Mouse (Mus musculus) spleen, embryonic (tissue): ENCODE measurements around the gene Kazn.

Source experiments
- CTCF ChIA-PET: fragments of 350-600 bp; sonication (Branson Sonifier 250); formaldehyde crosslinking; loops from one replicate; lab custom pipeline; 2022; lab: Charles Lee

Gene Kazn

DNA sequence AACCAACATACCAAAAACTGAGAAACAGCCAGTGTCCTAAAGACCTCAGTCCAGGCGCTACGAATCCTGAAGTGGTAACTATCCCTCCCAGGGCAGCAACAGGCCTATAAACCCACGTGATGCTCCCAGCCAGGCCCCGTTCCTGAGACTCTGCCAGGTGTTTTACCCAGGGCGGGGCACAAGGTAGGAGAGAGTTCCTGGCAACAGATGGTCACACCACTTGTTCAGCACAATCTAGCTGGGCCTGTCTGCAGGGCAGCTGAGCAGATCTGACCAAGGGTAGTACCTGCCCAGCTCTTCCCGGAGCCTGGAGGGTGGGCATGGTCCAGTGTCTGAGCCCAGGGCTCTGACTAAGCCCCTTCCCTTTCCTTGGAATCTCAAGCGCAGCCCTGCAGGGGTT, 45.4 kb downstream of the Kazn start:
- CTCF ChIA-PET = no interaction called here

GRCm38 (mm10) chr4:142193151-142193578, 46.0 kb downstream of the Kazn start:
- CTCF ChIA-PET = no interaction called here

GRCm38 (mm10) chr4:142189960-142190359, 49.2 kb downstream of the Kazn start:
- CTCF ChIA-PET = no interaction called here

DNA sequence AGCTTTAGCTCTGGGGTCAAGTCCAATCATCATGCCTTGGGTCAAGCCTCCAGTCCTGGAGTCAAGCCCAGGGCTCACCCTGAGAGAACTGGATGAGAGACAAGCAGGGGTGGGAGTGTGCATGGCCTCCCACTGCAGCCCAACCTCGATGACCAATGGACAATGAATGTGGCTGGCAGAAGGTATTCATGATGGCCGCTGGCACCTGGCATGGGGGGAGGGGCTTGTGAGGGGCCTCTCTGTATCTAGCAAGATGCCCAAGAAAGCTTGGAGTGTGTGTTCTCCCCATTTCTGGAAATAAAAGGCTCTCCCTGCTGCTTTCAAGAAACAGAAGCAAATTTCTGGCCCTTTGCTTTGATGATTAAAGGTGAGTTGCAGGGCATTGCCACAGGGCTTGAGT, 50.7 kb downstream of the Kazn start:
- CTCF ChIA-PET = no interaction called here

DNA sequence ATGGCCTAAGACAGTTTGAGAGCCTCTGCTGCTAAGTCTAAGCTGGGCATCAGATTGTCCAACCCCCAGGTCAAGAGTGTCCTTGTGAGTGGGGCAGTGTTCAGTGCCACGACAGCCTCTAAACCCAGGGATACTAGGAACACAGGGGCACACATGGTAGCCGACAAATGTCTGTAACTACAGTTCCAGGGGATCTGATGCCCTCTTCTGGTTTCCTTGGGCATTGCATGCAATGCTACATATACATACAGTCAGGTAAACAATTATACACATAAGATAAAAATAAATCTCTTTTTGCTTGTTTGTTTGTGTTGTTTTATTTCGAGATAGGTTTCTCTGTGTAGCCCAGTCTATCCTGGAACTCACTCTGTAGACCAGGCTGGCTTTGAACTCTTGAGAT, 53.0 kb downstream of the Kazn start:
- CTCF ChIA-PET = no interaction called here

GRCm38 (mm10) chr4:142185533-142185900, 53.7 kb downstream of the Kazn start:
- CTCF ChIA-PET = no interaction called here

DNA sequence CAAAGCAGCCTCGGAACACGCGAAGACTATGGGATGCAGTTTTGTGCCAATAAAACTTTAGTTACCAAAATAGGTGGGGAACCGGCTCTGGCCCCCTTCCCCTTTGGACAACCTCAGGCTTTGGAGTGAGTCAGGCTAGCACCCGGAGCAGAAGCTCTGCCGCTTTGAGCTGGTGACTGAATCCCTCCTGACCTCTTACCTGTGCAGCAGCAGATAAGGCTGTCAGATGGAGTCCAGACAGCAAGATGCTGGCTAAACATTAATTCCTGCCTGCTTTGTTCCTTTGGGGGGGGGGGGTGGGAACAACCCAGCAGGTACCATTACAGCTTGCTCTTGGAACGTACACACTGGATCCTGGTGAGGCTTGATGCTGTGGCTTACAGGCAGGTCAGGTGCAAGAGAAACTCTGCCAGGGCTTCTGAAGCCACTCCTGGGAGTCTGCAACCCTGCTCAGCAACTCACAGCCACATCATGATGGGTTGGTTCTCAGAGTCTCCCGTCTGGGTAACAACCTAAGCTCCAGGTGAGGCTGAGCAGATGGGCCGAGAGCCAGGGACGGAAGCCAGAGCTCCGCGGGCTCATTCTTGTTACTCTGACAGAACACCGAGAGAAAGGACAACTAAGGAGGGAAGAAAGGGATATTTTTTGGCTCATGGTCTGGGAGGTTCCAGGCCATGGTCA, 54.2 kb downstream of the Kazn start:
- CTCF ChIA-PET = no interaction called here

DNA sequence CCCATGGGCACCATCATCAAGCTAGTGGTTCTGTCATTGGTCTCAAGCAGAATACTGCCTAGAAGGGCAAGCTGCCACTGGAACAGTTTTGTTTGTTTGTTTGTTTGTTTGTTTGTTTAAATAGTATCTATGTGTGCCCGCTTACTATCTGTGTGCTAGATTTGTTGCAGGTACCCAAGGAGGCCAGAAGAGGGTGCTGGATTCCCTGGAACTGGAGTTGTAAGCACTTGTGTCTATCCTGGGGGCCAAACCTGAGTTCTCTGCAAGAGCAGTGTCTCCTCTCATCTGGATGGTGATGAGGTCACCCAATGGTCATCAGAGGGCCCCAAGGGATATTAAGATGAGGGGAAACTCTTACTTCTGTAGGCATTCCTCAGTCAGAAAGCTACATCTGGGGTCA, 55.6 kb downstream of the Kazn start:
- CTCF ChIA-PET = no interaction called here

- CTCF ChIA-PET = no interaction called here
These were observed 56.2 kb downstream of the Kazn start for GRCm38 (mm10) chr4:142183015-142183414.

DNA sequence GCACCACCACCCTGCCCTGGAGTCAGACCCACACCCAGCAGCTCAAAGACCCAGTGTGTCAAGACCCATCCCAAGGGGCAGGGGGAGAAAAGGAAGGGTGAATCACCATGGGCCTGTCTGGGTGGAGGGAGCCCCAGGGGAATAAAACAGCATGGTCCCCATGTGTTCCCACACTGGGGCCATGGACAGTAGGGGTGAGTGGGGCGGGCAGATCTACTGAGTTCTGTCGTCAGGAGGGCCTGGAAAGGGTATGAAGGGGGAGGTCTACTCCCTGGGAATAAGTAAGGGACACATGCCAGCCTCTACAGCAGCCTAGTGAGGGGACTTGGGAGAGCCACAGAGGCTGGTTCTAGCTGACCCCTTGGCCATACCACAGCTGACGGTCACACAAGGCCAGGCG, 57.6 kb downstream of the Kazn start:
- CTCF ChIA-PET = no interaction called here

DNA sequence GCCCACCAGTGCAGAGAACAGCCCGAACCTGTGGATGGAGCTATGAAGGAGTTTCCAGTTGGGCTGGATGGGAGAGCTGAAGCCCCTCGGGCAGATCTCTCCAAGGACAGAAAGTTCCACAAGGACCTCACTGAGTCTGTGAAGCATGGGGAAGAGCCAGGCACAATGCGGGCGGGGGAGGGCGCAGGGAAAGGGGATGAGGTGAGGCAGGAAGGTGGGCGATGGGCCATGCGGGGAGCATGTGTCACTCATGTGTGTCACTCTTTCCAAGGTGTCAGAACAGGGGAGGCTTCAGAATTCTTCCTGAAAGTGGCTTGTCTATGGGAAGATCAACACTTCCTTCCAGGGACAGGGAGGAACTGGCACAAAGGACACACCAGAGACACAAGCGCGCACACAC, 58.3 kb downstream of the Kazn start:
- CTCF ChIA-PET = no interaction called here

DNA sequence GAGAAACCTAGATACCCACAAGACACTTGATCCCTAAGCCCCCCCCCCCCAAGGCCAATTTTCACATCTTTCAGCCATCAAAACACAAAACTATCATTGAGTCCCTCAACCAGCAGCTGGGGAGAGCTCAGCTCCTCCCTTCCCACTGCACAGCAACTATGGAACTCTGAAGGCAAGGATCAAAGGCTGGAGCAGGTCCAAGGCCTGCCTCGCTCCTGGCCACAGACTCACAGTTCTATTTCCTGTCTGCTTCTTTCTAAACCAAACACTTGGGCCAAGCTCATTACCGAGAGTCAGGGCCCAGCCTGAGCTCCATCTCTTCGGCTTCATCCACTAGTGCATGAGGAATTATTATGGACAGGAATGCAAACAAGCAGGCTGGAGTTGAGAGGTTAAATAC, 58.9 kb downstream of the Kazn start:
- CTCF ChIA-PET = interaction anchor here (0.6 kb wide), 1 partner anchor 24 kb away, joined by 3 read pairs; no protein-coding TSS in a partner anchor

GRCm38 (mm10) chr4:142179531-142179930, 59.7 kb downstream of the Kazn start:
- CTCF ChIA-PET = interaction anchor here (0.6 kb wide), 1 partner anchor 24 kb away, joined by 3 read pairs; no protein-coding TSS in a partner anchor

DNA sequence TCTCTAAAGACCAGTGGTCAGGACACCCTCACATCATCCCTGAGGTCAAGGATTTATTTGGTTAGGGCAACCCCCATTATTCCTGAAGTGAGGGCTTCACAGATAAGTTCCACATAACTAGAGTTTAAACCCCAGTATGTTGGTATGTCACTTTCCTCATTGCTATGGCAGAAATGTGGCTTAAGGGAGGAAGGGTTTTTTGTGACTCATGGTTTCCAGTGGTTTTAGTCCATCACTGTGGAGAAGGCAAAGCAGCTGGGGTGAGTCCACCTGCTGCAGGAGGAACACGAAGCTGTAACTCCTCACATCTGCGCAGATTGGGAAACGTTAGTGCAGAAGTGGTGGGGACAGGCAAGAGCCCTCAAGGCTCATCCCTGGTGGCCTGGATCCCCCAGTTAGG, 62.5 kb downstream of the Kazn start:
- CTCF ChIA-PET = no interaction called here

DNA sequence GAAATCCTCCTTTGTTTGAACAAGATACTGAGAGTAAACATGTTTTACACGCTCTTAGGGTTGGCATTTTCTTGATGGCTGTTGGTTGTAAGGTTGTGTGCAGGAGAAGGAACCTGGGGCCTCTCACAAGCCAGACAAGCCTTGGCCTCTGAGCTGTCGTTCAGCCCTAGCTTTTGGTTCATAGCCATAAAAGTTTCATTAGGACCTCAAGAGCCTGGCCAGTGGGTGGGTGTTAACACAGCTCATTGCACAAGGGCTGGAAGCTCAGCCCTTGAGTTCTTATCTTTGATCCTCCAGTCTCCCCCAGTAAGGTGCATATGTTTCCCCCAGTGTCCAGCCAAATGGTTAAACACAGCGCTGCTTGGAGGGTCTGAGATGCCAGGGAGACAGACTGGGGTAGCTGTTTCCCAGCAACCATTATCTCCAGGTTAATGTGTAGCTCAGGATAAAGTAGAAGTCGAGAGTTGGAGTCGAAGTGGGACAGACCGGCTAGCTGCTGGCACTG, 65.2 kb downstream of the Kazn start:
- CTCF ChIA-PET = no interaction called here

DNA sequence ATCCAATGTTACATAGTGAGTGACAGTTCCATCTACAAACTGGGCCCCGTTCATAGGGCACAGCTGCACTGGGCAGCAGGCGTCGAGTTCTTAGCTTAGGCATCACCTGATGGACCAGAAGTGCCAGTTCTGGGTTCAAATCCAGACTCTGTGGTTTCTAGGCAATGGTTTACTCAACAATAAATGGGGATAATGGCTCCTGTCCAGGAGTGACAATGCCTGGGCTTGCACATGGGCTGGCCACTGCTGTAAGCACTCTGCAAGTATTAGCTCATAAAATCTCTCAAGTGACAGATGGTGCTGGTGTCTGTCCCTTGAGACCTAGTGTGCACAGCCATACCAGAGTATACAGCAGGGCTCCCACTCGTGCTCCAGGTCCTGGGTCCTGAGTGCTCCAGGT, 66.3 kb downstream of the Kazn start:
- CTCF ChIA-PET = no interaction called here

GRCm38 (mm10) chr4:142171788-142172497, 67.3 kb downstream of the Kazn start:
- CTCF ChIA-PET = interaction anchor here (0.6 kb wide), 1 partner anchor 73 kb away, joined by 3 read pairs; no protein-coding TSS in a partner anchor

- CTCF ChIA-PET = interaction anchor here (0.6 kb wide), 1 partner anchor 74 kb away, joined by 3 read pairs; no protein-coding TSS in a partner anchor
These were observed 68.1 kb downstream of the Kazn start for GRCm38 (mm10) chr4:142170882-142171768.

DNA sequence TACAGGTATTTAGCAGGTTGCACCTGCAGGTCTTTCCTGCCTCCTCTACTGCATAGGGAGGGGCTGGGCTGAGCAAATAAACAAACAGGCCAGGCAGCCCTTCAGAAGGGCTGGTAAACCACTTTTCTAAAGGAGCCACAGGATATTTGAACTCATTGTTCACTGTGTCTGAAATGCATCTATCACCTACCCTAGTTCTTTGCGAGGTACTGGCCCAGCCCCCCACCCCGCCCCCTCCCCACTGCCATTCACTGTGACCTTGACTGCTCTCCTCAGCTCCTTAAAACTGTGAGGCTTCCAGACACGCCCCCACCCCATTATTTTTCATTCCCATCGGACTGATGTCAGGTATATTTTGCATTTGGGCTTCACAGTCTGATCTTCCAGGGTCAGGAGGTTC, 69.6 kb downstream of the Kazn start:
- CTCF ChIA-PET = no interaction called here

DNA sequence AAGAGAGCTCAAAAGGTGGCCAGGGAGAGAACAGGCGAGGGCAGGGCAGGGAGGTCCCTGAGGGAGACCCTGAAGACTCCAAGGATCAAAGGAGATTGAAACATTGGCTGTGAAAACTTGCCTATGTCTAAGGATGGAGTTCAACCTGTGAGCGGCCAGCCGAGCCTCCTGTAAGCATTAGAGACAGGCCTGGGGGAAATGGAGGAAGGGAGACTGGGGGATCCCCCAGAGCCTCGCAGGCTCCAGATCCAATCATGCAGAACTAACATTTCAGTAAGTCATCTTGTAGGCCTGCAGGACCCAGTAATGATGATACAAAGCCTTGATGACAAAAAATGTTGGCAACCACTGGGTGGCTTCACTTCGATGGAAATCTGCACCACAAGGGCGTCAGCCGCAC, 70.8 kb downstream of the Kazn start:
- CTCF ChIA-PET = no interaction called here

- CTCF ChIA-PET = no interaction called here
These were observed 73.1 kb downstream of the Kazn start for GRCm38 (mm10) chr4:142165835-142166701.
